Mouse (Mus musculus) cerebellum, adult 9-10 months (tissue): Measurements from ENCODE around the gene Zfp873.
"Not testable (repeated sequence)": the region's sequence is repeated elsewhere in the genome, so short reads cannot be mapped to it uniquely, and the experiment has no call there.

ENCODE experiments used
- DNase-seq: peaks from one replicate; pipeline ENCODE4 v3.0.0; 2022

Gene Zfp873

GRCm38 (mm10) chr10:82047597-82048459 lies at the start of gene Zfp873:
TSS of gene Zfp873 (plus strand) at chr10:82048123.
- peak; percentile 95 for DNase-seq

DNA sequence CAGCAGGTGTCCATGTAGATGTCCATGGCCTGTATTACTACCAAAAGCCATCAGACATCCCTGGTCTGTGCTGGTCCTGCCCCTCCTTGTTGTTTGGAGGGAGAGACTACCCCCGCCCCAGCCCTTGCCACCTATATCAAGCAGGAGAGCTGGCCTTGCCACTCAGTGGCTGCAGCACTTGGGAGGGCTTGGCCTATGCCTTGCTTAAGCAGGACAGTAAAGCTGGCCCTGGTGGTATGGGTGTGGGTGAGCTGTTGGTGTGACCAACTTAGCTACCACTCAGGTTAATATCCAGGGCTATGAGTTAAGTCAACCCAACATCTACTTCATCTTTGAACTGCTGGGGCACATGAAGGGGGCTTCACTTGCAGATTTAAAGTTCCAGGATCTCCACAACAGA lies 44.7 kb upstream of the Zfp873 start:
- not testable (repeated sequence) for DNase-seq

DNA sequence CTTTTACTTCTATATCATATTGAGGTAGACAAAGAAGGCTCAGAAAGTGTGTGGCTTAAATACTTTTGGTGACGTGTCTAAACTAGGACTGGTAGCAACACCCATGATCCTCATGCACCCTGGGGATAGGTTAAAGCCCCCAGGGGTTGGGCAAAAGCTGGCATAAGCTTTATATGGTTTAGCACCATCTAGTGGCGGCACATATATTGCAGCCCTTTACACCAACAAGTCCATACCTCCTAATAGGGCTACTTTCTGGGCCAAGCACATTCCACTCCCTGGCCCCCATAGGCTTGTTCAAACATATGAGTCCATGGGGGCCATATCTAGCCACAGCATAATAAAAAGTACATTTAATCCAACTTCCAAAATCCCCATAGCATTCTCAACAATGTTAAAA lies 43.1 kb upstream of the Zfp873 start:
- DNase-seq, result not testable (repeated sequence)

DNA sequence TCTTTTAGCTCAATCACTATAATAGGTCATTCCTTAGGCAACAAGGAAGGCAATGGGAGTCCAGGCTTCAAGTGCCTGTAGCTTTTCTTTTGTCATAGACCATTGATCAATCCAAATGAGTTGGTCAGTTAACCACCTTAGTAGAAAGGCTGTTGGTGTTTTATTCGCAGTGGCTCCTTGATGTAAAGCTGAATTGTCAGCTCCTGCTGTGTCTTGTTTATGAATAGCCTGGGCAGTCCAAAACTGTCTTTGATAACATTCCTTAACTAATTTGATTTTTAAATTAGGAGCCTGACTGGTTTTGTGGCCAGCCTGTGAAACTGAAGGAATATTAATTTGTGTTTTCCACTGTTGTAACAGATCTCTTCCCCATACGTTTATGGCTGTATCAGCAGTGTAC lies 5.7 kb upstream of the Zfp873 start:
- DNase-seq, result no peak

DNA sequence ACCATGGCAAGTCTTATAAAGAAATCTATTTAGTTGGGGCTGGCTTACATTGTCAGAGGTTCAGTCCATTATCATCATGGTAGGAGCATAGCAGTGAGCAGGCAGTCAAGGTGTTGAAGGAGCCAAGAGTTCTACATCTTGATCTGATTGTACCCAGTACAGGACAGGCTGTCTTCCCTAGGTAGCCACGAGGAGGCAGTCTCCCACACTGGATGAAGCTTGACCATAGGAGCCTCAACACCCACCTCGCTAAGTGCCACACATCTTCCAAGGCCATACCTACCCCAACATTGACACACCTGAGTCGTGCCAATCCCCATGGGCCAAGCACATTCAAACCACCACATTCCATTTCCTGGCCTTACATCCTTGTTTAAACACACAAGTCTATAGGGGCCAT lies 1.3 kb upstream of the Zfp873 start:
- no peak for DNase-seq

DNA sequence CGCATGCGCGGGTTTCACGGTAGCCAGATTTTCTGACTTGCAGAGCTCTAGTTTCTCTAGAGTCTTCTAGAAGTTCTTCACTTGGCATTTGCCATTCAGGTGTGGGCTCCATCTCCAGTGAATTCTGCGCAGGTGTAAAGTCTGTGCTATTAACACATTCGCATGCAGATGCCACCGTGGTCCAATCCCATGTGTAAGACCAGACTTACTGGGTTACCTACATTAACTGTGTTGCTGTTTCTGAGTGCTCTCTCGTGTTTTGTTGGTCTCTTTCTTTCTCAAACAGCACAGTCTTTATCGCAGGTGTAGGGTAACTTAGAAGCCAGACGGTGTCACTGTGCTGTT lies 509 bp downstream of the Zfp873 start:
- DNase-seq, result not testable (repeated sequence)

DNA sequence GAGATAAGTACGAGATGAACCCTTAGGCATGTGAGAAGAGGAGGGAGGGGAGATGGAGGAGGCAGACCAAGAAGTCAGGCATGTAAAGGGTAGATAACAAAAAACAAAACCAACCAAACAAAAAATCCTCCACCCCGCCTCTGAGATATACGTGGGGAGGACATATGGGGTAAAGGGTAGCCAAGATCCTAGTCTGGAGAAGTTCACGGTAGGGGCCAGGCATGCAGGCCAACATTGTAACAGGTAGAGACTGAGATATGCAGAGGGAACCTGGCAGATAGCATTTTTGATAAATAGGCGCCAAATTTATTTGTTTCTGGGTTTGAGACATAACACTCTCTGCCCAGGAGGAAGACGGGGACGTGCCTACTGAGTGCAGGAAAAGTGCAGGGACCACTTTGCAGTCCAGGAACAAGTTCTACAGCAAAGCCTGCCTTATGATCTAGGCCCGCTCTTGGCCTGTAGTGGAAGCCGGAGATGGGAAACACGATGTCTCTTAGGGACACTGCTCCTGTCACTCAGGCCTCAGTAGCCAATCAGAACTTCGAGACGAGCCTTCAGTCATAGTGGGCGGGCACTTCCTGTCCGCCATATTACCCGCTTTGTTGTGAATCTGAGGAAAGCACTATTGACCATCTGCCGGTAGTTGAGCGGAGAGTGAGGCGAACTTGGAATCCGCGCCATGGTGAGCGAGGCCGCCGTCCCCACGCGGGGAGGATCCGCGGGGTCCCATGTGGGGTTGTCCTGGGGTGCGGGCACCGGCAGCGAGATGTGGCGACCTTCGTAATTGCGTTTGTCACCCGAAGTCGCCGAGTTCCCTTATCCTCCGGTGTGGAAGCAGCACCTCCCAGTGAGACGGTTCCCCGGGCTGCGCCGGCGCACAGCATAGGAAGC lies 35.1 kb downstream of the Zfp873 start, which contains the start of gene BC024063:
TSS of gene BC024063 (plus strand) at position 626 of the 894 bp plus-strand sequence.
- peak; percentile 86 for DNase-seq

GRCm38 (mm10) chr10:82083622-82083971 lies 35.7 kb downstream of the Zfp873 start:
- DNase-seq, result not testable (repeated sequence)
